Mouse (Mus musculus) CD4-positive helper T cell, adult 2 months (primary cell): ENCODE measurements around the gene Ralgps2.

Source experiments
- DNase-seq: peaks from one replicate; pipeline ENCODE4 v3.0.0-alpha.2; 2012; ENCODE audit warnings: low read depth, missing footprints, low spot score

The Ralgps2 gene

DNA sequence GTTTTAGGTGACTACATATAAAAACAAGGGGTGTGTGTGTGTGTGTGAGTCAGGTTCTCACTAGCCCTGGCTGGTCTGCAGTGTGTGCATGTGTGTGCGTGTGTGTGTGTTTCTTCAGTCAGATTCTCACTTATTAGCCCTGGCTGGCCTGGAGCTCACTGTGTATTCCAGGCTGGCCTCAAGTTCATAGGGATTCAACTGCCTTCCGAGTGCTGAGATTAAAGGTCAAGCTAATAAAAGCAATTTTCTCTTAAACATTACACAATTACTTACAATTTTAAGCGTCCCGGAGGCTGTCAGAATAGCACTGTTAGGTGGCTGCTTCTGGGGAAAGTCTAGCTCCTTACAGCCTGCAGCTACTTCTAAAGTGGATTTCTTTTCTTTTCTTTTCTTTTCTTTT lies 101.2 kb downstream of the Ralgps2 start, which contains the start of gene Angptl1:
Angptl1 (plus strand) TSS at position 386 of the 400 bp plus-strand sequence.
- no peak for DNase-seq

DNA sequence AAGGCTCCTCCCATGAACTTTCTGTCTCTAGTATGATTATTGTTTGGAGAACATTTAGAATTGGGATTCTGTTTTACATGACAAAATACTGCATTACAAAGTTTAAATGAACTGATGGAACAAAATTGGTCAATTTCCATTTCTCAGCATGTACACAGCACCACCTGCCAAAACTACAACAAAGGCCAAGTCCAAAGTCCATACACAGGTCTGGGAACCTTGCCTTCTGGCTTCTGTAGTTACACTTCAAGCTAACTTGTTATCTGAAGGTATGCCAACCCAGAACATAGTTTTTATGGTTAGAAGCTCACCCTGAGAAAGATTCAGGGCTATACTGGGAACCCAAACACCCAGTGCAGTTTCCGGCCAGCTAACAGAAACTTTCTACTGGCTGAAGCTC lies 120.2 kb downstream of the Ralgps2 start:
- no peak for DNase-seq

DNA sequence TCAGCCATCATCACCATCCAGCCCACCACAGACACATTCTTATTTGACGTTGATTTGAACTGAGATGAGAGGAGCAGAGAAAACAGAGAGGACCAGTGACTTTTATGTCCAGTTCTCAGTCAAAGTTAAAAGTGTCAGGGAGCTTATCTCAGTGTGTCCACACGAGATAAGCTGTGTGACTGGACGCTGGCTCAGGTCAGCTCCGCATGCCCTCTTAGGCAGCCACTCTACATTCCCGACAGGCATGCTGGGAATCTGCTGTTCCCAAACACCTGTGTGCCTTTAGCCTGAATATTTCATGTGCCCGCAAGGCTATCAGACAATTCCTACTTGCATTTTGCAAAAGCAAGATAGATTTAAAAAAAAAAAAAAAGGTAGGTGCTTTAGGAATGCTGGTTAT lies 125.9 kb downstream of the Ralgps2 start:
- no peak for DNase-seq

DNA sequence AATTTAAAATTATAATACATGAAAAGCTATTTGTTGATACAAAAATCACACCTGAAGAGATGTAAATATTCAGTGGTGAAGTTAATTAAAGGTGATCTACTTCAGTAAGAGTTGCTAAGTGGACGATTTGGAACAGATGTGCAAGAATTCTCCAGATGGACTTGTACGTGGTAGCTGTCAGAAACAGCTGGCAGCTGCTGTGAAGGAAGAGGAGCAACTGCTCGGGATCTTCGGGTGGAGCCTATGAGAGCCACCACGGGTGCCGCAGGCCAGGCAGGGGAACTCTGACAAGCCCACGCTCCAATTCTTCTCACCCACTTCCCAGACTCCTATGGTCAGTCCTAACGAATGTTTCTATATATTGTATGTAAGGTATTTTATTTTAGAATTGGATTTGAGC lies 126.7 kb downstream of the Ralgps2 start:
- no peak for DNase-seq

DNA sequence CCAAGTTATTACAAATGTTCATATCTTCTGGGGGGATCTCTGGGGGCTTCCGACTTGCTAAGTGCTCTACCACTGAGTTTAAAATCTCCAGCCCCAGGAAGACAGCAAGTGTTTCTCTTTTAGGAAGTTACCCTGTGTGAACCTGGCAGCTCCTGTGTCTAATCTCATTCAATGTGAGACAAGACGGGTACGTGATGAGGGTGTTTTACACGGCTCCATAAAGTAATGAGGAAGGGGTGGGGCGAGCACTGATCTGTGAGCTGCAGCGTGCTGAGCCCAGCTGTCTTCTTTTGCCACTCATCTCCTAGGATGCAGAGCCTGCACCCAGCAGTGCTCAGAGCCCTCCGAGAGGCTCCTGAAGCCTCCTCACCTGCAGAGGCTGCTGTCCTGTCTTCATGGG lies 127.5 kb downstream of the Ralgps2 start:
- no peak for DNase-seq

DNA sequence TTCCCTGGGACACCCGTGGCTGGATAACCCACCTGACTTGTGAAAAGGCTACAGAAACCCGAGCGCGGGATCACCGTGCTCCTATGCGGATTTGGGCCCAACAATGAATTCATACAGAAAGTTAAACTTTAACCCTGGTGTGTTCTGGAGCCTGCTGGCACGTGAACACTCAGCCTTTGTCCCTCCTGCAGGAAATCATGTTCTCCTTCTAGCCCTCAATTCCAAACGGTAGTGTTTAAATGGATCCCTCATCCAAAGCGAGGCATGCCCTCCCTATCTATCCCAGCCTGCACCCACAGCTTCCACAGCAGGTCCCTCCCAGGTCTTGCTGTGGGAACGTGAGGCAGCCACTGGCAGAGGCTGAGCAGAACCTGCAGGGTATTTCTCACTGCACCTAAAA lies 131.1 kb downstream of the Ralgps2 start:
- no peak for DNase-seq

DNA sequence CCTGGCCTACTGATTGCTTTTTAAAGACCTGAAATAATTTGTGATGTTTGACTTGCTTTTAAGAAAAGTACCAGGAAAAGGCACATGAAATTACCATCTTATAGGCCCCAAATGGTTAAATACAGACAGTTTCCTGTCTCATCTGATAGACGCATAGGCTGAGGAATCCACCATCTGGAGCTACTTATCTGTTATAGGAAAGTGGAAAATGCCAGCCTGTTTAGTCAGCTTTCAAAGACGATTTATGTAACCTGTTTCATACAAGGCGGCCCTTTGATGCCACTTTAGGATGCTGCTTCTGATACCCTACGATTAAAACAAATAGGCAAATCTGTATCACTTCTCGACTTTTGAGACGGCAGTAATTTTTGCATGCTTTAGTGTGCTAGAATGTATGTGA lies 138.2 kb downstream of the Ralgps2 start:
- no peak for DNase-seq

DNA sequence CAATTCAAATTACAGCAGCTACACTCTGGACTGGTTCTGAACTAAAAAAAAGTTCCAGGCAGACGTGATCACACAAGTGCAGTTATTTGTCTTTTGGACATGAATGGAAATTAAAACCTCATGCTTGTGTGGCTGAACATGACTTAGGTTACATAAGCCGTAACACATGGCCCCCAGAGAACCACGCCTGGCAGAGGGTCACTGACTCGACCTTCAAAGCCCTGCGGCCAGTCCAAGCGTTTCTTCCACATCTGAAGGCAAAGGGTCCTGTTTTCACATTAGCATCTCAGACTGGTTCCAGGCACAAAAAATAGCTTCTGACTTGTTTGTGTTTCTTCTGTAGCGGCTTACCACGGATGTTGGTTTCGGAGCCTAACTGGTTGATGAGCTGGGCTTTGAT lies 143.2 kb downstream of the Ralgps2 start:
- no peak for DNase-seq

DNA sequence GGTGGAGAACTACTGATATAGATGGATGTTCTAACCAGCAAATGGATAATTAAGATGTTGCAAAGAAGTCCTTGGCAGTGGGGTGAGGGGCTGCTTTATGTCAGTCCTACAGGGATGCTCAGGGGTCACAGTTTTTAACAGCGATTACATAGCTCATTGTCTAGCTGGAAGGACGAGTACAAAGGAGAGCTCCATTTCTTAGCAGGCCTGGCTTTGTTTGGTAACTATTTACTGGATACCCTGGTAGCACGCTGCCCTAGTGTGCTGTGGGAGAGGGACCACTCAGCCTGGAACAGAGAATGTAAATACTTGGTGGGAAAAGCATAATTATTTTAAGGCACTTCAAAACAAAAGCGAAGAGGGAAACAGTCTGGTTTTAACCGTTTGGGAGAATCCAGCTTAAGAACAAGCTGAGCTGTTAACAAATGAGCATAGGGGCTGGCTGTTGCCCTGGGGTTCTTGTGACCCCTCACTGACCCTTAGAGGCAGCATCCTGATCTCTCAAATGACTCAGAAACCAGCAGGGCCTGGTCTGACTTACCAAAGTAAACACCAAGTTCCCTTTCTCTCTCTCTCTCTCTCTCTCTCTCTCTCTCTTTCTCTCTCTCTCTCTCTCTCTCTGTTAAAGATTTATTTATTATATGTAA lies 149.5 kb downstream of the Ralgps2 start:
- no peak for DNase-seq

DNA sequence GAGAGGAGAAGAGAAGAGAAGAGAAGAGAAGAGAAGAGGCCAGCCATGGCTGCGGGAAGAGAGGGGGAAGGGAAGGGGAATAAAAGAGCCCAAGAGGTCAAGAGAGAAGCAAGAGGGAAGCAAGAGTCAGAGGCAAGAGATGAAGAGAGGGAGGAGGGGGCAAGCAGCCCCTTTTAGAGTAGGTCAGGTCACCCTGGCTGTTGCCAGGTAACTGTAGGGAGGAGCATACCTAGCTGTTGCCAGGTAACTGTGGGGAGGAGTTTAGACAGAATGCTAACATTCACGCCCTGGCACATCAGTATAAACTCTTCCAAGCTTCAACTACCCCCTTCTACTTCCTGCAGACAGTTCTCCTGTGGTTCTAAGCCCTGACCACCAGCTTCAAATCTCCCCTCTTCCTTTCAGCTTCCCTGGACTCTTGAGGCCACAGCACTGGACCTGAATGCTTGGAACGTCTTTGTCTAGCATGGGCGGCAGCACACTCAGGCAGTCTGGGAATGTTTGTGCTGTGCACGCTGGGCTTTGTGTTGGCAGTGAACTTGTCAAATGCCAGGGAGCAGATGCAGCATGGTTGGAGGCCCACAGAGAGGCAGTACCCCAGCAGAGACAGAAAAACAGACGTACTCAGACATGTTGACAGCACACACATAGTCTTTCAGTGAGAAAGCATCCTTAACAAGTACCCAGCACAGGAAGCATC lies 152.1 kb downstream of the Ralgps2 start:
- no peak for DNase-seq

DNA sequence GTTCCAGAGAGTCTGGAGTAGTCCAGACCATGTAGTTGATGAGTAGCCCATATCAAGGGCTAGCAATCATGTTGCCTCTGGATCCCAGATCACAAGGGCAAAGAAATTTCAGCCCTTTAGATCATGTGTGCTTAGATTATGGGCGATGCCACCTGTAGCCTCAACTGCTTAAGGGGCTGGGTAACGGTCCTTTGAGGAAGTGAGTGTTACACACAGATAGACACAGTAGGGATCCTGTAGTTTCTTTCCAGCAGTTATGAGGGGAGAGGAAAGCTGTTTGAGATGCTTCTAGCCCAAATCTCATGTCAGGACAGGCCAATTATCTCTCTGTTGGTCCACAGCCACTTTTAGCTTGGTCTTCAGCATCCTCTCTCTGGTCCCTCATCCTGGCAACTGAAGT lies 153.4 kb downstream of the Ralgps2 start:
- DNase-seq: no peak

DNA sequence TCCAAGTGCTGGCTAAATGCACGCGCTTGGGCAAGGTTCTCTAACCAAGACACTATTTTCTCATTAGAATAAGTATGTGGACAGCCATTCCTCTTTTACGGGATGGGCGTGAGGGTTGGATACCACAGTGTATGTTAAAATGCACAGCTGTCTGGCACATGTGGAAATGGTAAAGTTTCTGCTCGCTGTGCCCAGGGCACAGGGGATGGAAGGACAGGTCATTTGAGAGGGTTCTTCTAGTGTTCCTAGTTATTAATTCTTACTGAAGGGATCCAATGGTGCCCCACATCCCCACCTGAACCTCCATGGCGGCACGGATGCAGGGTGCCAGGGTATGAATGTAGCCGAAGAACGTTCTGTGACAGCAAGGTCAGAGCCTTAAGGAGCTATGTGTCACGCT lies 154.5 kb downstream of the Ralgps2 start:
- DNase-seq: no peak

DNA sequence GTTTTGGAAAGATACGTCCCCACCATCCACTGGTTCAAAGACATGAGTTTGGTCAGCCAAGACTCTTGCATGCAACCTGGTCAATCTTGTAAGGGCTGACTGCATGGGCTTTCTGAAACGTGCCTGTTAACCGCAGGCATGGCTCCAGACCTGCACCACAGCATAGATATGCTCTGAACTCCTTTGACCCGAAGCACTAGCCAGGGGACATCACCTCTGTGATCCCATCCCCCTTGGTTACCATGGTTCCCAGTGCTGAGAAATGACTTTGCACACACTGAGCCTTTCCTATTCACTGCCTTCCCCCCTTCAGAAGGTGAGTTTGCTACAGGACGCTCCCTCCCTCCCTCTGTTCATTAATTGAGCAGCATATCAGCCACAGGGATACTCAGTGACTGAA lies 155.3 kb downstream of the Ralgps2 start:
- no peak for DNase-seq

DNA sequence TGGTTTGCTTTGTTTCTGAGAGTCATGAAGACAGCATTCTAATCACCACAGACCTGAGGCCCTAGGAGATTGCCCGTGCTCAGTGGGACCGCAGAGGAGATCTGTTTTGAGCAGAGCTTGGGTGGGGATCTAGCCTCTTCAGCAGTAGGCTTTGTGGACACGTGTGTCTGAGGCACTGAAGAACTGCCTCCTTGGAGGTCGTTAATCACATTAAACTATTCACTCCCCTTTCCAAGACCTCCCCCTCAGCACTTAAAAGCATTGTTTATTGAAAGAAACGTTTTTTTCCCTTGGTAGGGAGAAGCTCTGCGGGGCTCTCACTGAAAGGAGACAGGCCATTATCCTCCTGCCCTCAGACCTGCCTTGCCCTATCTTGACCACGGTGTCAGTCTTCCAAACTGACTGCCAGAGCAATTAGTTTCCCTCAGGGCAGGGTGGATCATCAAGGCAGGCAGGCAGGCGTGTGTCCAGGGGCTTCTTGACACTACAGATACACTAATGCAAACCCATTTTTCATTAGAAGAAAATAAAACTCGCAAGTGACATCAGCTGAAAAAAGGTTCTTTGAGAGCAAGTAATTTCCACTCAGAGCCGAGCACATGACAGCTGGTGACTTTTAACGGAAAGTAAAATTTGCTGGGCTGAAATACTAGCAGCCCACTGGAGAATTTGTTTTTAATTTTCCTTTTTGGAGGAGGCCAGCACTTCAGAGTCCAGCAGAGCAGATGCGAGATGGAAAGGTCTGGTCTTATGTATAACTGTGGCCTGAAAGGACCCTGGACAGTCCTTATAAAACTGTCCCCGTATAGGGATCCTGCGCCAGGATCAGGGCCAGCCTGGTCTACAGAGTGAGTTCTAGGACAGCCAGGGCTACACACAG lies 157.2 kb downstream of the Ralgps2 start:
- no peak for DNase-seq

DNA sequence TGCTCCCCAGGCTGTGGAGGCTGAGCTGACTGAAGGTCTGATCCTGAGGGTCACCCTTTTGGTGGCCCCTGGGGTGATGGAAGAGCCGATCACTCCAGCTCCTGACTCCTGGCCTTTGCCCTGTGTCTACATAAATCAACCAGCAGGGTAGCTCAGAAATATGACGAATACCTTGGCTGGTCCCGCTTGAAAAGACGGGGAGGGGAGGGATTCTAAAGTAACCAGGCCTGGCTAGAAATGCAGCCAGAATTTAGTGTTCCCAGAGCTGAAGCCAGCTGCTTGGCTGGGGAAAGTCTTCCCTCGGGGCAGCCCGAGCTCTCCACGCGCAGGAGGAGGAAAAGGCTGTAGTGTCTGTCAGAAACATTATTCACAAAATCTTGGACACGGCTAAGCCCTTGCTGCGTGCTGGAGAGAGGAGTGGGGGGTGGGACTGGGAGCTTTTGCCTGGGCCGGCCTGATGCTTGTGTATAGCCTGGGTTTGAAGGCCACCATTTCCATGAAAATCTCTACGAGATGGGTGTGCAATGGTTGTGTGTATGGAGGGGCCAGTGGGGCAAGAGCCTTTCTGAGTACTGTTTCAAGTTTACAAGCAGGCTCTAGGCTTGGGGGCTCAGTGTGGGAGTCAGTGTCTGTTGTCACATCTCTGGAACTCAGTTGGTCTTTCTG lies 158.2 kb downstream of the Ralgps2 start:
- no peak for DNase-seq

DNA sequence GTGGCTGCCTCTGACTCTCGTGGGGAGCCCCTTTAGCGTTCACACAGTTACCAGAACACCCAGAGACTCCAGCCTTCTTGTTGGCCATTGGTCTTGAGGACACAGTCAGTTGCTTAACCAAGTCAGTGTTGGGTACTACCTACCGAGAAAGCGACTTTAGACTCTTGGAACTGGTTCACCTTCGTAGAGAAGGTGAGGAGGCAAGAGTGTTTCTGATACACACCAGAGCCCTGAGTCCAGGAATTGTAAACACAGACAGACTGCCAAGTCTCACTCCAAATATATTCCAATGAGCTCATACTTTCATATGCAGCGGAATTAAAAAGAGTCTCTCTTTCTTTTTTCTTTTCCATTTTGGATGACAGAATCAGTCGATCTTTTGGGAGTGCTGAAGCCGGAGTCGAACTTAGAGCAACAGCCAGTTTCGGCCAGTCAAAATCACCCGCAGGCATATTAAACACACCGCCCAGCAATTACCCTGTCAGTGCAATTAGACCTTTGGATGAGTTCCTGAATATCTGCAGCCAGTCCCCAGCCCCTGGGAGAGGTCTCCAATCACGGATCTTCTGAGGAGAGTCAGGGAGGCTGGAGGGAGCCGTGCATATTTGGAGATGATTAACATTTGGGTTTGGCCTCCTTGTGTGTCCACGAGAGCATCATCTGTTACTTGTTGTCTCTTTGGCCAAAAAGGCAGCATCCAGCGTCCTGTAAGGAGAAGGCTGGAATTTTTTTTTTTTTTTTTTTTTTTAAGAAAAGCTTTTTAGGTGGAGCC lies 159.0 kb downstream of the Ralgps2 start:
- DNase-seq: no peak

DNA sequence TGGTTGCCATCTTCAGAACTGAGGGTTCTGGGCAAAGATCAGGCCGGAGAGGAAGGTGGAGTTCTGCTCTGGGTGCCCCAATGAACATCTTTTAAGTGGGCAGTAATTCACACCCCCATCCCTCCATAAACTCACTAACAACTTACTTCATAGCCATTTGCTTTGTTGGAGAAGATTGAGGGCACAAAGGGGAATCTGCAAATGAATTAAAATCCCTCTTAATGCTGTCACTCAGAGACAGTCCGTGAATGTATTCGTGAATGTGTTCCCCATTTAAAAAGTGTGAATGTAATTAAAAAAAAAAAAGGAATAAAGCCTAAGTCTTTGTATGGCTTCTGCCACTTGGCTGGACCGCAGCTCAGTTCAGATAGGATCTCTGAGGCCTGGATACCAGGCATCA lies 159.8 kb downstream of the Ralgps2 start:
- DNase-seq: no peak

DNA sequence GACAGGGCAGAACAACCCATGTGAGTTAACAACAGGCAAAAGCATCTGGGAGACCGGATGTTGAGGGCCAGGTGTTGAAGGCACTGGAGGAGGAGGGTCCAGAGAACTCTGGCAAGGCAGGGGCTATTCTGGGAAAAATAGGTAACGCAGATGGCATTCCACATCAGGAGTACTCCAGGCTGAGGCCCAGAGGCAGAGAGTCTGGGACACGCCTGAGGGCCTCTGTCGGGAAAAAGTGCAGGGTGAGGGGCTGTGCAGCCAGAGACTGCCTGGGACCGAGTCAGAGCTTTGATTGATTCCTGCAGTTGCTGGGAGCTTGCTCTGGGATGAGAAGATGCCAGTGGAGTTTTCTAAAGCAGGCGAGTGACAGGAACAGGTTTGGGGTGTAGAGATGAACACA lies 160.4 kb downstream of the Ralgps2 start:
- no peak for DNase-seq

DNA sequence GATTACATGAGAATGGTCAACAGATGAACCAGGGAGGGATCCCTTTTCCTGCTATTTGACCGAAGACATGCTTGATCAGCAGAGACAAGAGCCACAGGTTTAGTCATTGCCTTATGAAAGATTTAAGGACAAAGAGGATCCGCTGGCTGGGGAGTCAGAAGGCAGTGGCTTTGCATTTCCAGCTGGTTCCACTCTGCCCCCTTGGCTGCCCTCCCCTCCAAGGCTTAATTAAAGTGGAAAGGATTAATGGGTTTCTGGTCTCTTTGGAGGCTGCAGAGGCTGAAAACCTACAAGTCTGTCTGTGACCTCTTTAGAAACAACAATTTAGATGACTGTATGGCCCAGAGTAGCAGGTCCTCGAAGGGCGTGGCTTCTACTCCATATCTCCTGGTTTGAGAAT lies 161.5 kb downstream of the Ralgps2 start:
- no peak for DNase-seq

DNA sequence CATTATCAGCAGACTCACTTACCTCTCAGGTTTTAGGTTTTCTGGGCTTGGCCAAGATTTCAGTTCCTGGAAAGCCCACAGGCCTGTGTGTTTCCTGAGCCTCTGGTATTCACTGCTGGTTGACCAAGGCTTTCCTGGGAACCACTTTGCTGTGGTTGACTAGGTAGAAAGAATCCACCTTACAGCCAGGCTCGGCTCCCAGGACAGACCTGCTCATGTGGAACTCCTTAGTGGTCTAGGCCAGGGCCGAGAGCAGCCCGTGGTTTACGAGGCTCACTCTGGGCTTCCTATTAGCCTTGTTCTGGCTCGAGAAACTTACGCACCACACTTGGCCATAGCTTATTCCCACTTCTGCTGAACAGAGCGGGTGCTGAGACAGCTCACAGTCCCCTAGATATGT lies 163.4 kb downstream of the Ralgps2 start:
- no peak for DNase-seq

DNA sequence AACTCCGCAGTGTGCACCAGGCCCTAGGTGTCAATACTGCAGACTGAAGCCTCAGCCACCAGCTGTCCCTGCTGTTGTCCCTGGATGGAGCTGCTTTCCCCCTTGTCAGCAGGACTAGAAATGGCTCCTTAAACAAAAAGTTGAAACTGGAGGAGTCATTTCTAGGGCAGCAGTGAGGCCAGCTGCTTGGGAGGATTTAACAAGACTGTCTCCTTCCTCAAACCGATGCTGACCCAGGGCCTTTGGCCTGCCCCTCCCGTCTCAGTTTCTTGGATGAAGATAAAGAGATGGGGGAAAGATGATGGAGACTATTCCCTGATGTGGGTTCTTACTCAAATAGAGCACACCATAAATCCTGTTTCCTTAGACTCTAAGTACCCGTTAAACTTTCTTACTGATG lies 164.2 kb downstream of the Ralgps2 start:
- DNase-seq: no peak
